Mouse (Mus musculus) liver, postnatal 0 days (tissue): ENCODE results near the gene Serhl.

Source experiments
- CTCF ChIP-seq: sonication (generic); IDR thresholded peaks from 2 replicates; pipeline ENCODE4 v1.5.1; 2016; ENCODE audit warnings: antibody characterized with exemption, low read depth
- EP300 ChIP-seq: IDR thresholded peaks from 2 replicates; pipeline ENCODE4 v1.6.1; 2016; ENCODE audit warnings: antibody characterized with exemption, low read depth, mild to moderate bottlenecking

- TF ChIP-seq CTCF: peak; percentile 60
- TF ChIP-seq EP300: no peak
Observed at GRCm38 (mm10) chr15:83046308-83046707, 43.0 kb upstream of the Serhl start.
